Mouse (Mus musculus): ENCODE measurements around the gene P2rx4.
"Not testable (repeated sequence)": the region's sequence is repeated elsewhere in the genome, so short reads cannot be mapped to it uniquely, and the experiment has no call there.

The P2rx4 gene

GRCm38 (mm10) chr5:122707276-122708181, at the start of gene P2rx4:
TSS of gene P2rx4 (plus strand) at chr5:122707544.
- Histone ChIP-seq H3K36me3 (ENCODE audit: insufficient read depth, low read length) (no peaks in the 10 kb centered on the region), H3K4me3 (replicated peaks; ENCODE audit: low read length) (peak within 1 kb of the TSS; percentile 86), H3K27me3 (ENCODE audit: insufficient read depth, low read length) (peaks cover 16% of the 10 kb centered on the region), H3K4me1 (replicated peaks; ENCODE audit: low read depth, low read length) (peaks cover 16% of the 10 kb centered on the region), H3K9me3 (ENCODE audit: low read length) (peaks cover 3% of the 10 kb centered on the region)
- TF ChIP-seq CTCF (conservative IDR thresholded peaks at IDR 0.05; ENCODE audit: low read length), result no peak
- TF ChIP-seq POU5F1 (IDR thresholded peaks at IDR 0.05; ENCODE audit: borderline replicate concordance, low read length), result no peak
- no peak for TF ChIP-seq NANOG (IDR thresholded peaks at IDR 0.05; ENCODE audit: borderline replicate concordance, low read length)

DNA sequence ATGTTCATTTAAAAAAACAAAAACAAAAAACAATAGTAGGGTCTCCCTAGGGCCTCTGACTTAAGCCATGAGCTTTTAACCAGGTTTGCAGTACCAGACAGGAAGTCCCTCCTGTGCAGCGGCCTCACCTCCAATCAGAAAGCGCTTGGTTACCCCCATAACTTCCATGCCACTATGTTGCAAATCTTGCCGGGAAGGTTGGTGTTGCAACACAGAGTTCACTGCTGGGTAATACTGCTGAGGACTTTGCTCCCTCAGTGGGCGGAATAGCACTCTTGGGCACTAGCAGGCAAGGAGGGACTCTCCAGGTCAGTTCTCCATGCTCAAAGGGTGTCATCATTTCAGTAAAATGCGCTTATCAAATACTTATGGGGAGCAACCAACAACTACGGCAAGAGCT, 44.8 kb upstream of the P2rx4 start:
- Histone ChIP-seq H3K4me1 (replicated peaks; ENCODE audit: low read depth, low read length) (peaks cover 20% of the 10 kb centered on the region), H3K9me3 (ENCODE audit: low read length) (no peaks in the 10 kb centered on the region), H3K36me3 (ENCODE audit: insufficient read depth, low read length) (no peaks in the 10 kb centered on the region), H3K4me3 (replicated peaks; ENCODE audit: low read length) (no peak overlapping the region), H3K27me3 (ENCODE audit: insufficient read depth, low read length) (no peaks in the 10 kb centered on the region)
- TF ChIP-seq NANOG (IDR thresholded peaks at IDR 0.05; ENCODE audit: borderline replicate concordance, low read length), result no peak
- no peak for TF ChIP-seq POU5F1 (IDR thresholded peaks at IDR 0.05; ENCODE audit: borderline replicate concordance, low read length)
- no peak for TF ChIP-seq CTCF (conservative IDR thresholded peaks at IDR 0.05; ENCODE audit: low read length)

GRCm38 (mm10) chr5:122665036-122665435, 42.3 kb upstream of the P2rx4 start:
- no peaks in the 10 kb centered on the region for H3K36me3 ChIP-seq (ENCODE audit: insufficient read depth, low read length)
- no peaks in the 10 kb centered on the region for H3K27me3 ChIP-seq (ENCODE audit: insufficient read depth, low read length)
- TF ChIP-seq CTCF (conservative IDR thresholded peaks at IDR 0.05; ENCODE audit: low read length) (no peak), NANOG (IDR thresholded peaks at IDR 0.05; ENCODE audit: borderline replicate concordance, low read length) (no peak), POU5F1 (IDR thresholded peaks at IDR 0.05; ENCODE audit: borderline replicate concordance, low read length) (no peak)
- no peak overlapping the region for H3K4me3 ChIP-seq (replicated peaks; ENCODE audit: low read length)
- H3K4me1 ChIP-seq (replicated peaks; ENCODE audit: low read depth, low read length), result peaks cover 20% of the 10 kb centered on the region
- H3K9me3 ChIP-seq (ENCODE audit: low read length), result no peaks in the 10 kb centered on the region

DNA sequence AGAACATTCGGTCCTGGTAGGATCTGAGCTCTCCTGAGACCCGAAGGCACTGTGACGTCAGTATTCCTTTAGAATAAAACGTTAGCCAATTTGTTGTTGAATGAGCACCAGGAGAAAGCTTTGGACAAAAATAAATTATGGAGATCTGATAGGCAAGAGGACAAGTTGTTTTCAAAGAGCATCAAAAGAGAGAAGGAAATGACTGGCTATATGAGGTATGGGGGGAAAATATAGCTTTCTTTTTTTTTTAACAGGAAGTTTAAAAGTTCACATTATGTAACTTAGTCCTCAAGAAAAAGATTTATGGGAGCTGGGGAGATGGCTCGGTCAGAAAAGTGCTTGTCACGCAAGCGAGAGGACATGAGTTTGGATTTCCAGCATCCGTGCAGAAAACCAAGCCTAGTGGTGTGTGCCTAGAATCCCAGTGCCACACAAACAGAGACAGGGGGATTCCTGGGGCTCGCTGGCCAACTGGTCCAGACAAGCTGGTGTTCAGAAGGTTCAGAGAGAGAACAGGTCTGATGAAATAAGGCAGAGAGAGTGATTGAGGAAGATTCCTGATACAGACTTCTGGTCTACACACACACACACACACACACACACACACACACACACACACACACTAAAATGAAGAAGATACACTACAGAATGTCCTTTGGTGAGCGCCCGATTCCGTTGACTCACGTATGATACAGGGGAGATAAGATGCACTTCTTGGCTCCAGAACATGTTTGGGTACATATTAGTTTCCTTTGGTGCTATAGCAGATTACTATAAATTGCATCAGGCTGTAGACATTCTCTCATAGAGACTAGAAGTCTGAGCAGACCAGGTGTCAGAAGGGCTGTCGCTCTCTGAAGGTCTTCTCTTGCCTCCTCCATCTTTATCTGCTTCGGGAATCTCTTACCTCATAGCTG, 38.1 kb upstream of the P2rx4 start:
- H3K36me3 ChIP-seq (ENCODE audit: insufficient read depth, low read length), result no peaks in the 10 kb centered on the region
- H3K4me3 ChIP-seq (replicated peaks; ENCODE audit: low read length), result no peak overlapping the region
- H3K9me3 ChIP-seq (ENCODE audit: low read length), result no peaks in the 10 kb centered on the region
- peaks cover 14% of the 10 kb centered on the region for H3K4me1 ChIP-seq (replicated peaks; ENCODE audit: low read depth, low read length)
- H3K27me3 ChIP-seq (ENCODE audit: insufficient read depth, low read length), result no peaks in the 10 kb centered on the region
- TF ChIP-seq POU5F1 (IDR thresholded peaks at IDR 0.05; ENCODE audit: borderline replicate concordance, low read length), result no peak
- TF ChIP-seq CTCF (conservative IDR thresholded peaks at IDR 0.05; ENCODE audit: low read length), result no peak
- no peak for TF ChIP-seq NANOG (IDR thresholded peaks at IDR 0.05; ENCODE audit: borderline replicate concordance, low read length)

DNA sequence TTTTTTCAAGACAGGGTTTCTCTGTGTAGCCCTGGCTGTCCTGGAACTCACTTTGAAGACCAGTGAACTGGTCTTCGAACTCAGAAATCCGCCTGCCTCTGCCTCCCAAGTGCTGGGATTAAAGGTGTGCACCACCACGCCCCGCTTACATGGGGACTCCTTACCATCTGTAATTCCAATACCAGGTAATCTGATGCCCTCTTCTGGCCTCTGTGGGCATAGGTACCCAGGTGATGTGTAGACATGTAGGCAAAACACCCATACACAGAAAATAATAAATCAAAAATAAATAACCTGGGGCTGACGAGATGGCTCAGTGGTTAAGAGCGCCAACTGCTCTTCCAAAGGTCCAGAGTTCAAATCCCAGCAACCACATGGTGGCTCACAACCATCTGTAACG, 35.7 kb upstream of the P2rx4 start:
- not testable (repeated sequence) for H3K4me3 ChIP-seq (replicated peaks; ENCODE audit: low read length); H3K27me3 ChIP-seq (ENCODE audit: insufficient read depth, low read length); H3K36me3 ChIP-seq (ENCODE audit: insufficient read depth, low read length); H3K9me3 ChIP-seq (ENCODE audit: low read length); H3K4me1 ChIP-seq (replicated peaks; ENCODE audit: low read depth, low read length)

DNA sequence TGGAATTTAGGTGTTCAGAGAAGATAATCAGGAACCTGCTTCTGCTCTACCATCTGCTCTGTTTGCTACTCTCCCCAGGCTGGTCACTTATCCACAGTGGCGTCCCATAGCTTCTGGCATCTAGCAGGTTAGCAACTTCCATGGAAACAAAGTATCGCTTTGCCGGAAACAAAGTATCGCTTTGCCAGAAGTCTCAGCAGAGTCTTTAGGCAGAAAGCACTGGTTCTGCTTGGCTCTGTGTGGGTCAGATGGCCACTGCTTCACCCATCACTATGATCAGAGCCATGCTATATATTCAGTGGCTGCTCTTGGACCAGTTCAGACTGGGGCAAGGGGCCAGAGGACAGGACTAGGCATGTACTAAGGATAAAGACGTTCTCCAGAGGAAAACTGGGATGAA, 35.0 kb upstream of the P2rx4 start:
- Histone ChIP-seq H3K4me3 (replicated peaks; ENCODE audit: low read length) (no peak overlapping the region), H3K36me3 (ENCODE audit: insufficient read depth, low read length) (no peaks in the 10 kb centered on the region), H3K27me3 (ENCODE audit: insufficient read depth, low read length) (no peaks in the 10 kb centered on the region), H3K9me3 (ENCODE audit: low read length) (no peaks in the 10 kb centered on the region), H3K4me1 (replicated peaks; ENCODE audit: low read depth, low read length) (no peaks in the 10 kb centered on the region)
- TF ChIP-seq POU5F1 (IDR thresholded peaks at IDR 0.05; ENCODE audit: borderline replicate concordance, low read length) (no peak), CTCF (conservative IDR thresholded peaks at IDR 0.05; ENCODE audit: low read length) (no peak), NANOG (IDR thresholded peaks at IDR 0.05; ENCODE audit: borderline replicate concordance, low read length) (no peak)

GRCm38 (mm10) chr5:122676002-122676401, 31.3 kb upstream of the P2rx4 start:
- TF ChIP-seq CTCF (conservative IDR thresholded peaks at IDR 0.05; ENCODE audit: low read length) (no peak), NANOG (IDR thresholded peaks at IDR 0.05; ENCODE audit: borderline replicate concordance, low read length) (no peak), POU5F1 (IDR thresholded peaks at IDR 0.05; ENCODE audit: borderline replicate concordance, low read length) (no peak)
- H3K27me3 ChIP-seq (ENCODE audit: insufficient read depth, low read length), result no peaks in the 10 kb centered on the region
- no peaks in the 10 kb centered on the region for H3K36me3 ChIP-seq (ENCODE audit: insufficient read depth, low read length)
- H3K4me3 ChIP-seq (replicated peaks; ENCODE audit: low read length), result no peak overlapping the region
- H3K4me1 ChIP-seq (replicated peaks; ENCODE audit: low read depth, low read length), result peaks cover 3% of the 10 kb centered on the region
- H3K9me3 ChIP-seq (ENCODE audit: low read length), result no peaks in the 10 kb centered on the region

DNA sequence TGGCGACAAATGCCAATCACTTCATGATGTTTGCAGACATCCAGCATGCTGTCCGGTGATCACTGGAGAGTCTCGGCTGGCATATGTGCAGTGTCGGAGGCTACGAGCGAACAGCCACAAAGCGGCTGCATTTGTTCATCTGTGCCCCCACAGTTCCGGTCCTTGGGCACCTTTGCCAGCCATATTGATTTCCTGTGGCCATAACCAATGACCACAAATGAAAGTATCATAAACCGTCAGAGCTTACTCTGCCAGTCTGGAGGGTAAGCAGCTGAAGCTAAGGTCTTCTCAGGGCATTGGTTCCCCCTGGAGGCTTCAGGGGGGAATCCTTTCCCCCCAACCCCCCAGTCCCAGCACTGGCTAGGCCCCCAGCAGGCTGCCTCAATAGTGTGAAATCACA, 29.4 kb upstream of the P2rx4 start:
- H3K27me3 ChIP-seq (ENCODE audit: insufficient read depth, low read length), result no peaks in the 10 kb centered on the region
- H3K9me3 ChIP-seq (ENCODE audit: low read length), result no peaks in the 10 kb centered on the region
- TF ChIP-seq NANOG (IDR thresholded peaks at IDR 0.05; ENCODE audit: borderline replicate concordance, low read length) (no peak), CTCF (conservative IDR thresholded peaks at IDR 0.05; ENCODE audit: low read length) (no peak), POU5F1 (IDR thresholded peaks at IDR 0.05; ENCODE audit: borderline replicate concordance, low read length) (no peak)
- H3K36me3 ChIP-seq (ENCODE audit: insufficient read depth, low read length), result no peaks in the 10 kb centered on the region
- H3K4me1 ChIP-seq (replicated peaks; ENCODE audit: low read depth, low read length), result peaks cover 5% of the 10 kb centered on the region
- H3K4me3 ChIP-seq (replicated peaks; ENCODE audit: low read length), result no peak overlapping the region
